Mouse (Mus musculus) gonadal fat pad, adult 2 months (tissue): ENCODE data around the gene Fam151b. TPM values are rescaled to one million over a fixed set of nuclear protein-coding genes. Genes with fewer than 3 reads are reported as not detected.

Experiments
- DNase-seq: peaks from one replicate; pipeline ENCODE4 v3.0.0-alpha.2; 2012; ENCODE audit warnings: low read depth
- polyA plus RNA-seq: library from polyadenylated mRNA; depleted of rRNA; stranded (reverse); fragments of >200 nt; gene quantifications from 2 replicates; pipeline ENCODE4 v1.2.3, GENCODE M21; 2012; rRNA removed

Fam151b gene
- polyA plus RNA-seq, 1 experiment, result 3.4 TPM

DNA sequence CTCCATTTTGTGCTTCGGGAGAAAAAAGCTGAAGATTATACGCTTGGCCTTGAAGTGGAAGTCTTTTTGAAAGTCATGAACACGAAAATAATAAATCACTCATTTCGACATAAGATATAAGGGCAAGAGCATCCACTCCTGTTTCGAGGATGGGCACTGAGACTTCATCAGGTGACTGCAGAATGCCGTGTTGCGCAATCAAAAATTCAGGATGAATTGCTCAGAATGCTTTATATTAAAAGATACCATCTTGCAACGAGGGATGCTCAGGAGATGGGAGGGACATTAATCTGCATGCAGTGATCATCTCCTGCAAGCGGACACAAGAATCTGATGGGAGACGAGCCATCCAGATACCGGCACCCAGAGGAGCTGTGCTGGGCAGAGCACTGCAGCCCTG is 64.2 kb downstream of the Fam151b start:
- DNase-seq, result no peak

DNA sequence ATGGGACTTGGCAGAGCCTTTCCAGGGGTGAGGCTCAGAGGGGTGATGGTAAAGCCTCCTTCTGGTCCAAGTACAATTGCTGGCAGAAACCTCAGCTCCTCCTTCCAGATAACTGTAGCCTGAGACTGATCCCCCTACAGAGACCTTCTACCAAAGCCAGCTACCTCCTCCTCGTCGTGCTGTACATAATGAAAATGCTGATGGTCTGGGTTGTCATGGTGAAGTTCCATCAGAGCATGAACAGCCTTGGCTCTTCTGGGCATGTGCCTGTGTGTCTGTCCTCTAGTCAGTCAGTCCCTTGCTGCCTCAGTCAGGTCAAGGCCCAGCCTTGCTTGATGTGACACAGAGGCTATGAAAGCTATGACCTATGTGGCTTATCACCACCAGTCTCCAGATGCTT is 73.3 kb downstream of the Fam151b start:
- DNase-seq, result no peak

DNA sequence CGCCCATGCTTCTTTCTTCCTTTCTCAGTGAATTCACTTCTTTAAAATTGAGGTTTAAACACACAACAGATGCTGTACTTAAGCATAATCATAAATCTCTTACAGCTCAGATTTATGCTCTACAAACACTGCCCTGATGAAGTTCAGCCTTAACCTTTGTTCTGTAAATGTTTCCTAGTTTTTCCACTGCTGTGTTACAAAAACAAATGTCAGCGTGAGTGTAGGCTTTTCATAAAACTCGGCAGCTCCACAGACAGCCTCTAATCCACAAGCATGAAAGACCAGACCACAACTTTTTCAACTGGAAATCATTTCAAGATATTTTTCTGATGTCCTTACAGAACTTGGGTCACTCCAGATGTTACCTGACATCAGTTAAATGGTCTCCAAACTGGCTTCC is 80.3 kb downstream of the Fam151b start:
- DNase-seq, result no peak

DNA sequence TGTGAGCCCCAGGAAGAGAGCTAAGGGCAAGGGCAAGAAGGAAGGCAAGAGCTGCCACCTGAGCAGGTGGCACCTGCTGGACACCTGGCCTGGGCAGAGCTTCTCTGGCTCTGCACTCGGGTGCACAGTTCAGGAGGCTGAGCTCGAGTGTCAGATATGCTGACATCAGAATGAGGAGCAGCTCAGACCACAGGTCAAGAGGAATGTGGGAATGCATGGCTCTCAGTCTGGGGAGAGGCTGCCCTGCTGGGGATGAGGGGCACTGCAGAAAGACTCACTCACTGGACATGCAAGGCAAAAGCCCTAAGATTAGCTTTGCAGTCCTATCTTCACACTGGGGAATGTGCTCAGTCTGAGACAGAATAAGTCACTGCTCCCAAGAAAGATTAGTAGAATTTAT is 81.8 kb downstream of the Fam151b start:
- DNase-seq, result no peak

Other genes with a start within 250 kb of the Fam151b start
- not detected in 2 replicates for gene Gm20379, start 178.0 kb downstream of the Fam151b start, polyA plus RNA-seq
- 1.1 TPM in 2 replicates for gene Dhfr, start 129.3 kb downstream of the Fam151b start, polyA plus RNA-seq
- gene Msh3, start 129.0 kb downstream of the Fam151b start, polyA plus RNA-seq, result 8.9 and 9.1 TPM in 2 replicates
- gene Ankrd34b, start 58.1 kb downstream of the Fam151b start, polyA plus RNA-seq, result 0.16 and 0.22 TPM in 2 replicates
- gene Zfyve16, start 46.9 kb upstream of the Fam151b start, polyA plus RNA-seq, result 5.1 and 6.2 TPM in 2 replicates
- gene Spz1, start 92.2 kb upstream of the Fam151b start, polyA plus RNA-seq, result 7.4 and 8.3 TPM in 2 replicates
- 29.9 and 34.0 TPM in 2 replicates for gene Serinc5, start 127.1 kb upstream of the Fam151b start, polyA plus RNA-seq